Mouse (Mus musculus) thymus, adult 2 months (tissue): Measurements from ENCODE around the gene Rcan2.

ENCODE experiments used
- CTCF ChIP-seq: fragments of 200-500 bp; IDR thresholded peaks from 2 replicates; pipeline ENCODE4 v1.5.1; 2012; ENCODE audit warnings: mild to moderate bottlenecking, control low read depth, low read length, moderate library complexity, borderline replicate concordance; ENCODE audit not compliant: control insufficient read depth, poor library complexity, insufficient read depth; ENCODE audit errors: extremely low read depth
- POLR2A ChIP-seq: fragments of 200-500 bp; IDR thresholded peaks from 2 replicates; pipeline ENCODE4 v1.6.1; 2012; ENCODE audit warnings: mild to moderate bottlenecking, low read length, control low read depth, moderate library complexity; ENCODE audit not compliant: control insufficient read depth, poor library complexity, insufficient read depth; ENCODE audit errors: extremely low read depth

- TF ChIP-seq POLR2A (no peak), CTCF (no peak)
These were observed 188.3 kb downstream of the Rcan2 start for GRCm38 (mm10) chr17:43989334-43989945.
